Mouse (Mus musculus) thymus, adult 2 months (tissue): ENCODE data around the gene Zfp867. TPM values are rescaled to one million over a fixed set of nuclear protein-coding genes. Genes with fewer than 3 reads are reported as not detected.

Experiments used
- DNase-seq: peaks from one replicate; pipeline ENCODE4 v3.0.0; 2021
- H3K27ac ChIP-seq: fragments of 200-500 bp; 2 replicates; pipeline ENCODE4 v1.5.1; 2012; ENCODE audit warnings: low read length, control low read depth; ENCODE audit not compliant: control insufficient read depth, insufficient read depth
- H3K27me3 ChIP-seq: fragments of 200-500 bp; 2 replicates; pipeline ENCODE4 v1.6.1; 2012; ENCODE audit warnings: mild to moderate bottlenecking, low read length, moderate library complexity, mixed read lengths; ENCODE audit not compliant: control insufficient read depth, insufficient read depth
- H3K36me3 ChIP-seq: fragments of 200-500 bp; 2 replicates; pipeline ENCODE4 v1.6.1; 2012; ENCODE audit warnings: mild to moderate bottlenecking, low read length, moderate library complexity; ENCODE audit not compliant: control insufficient read depth, insufficient read depth
- H3K4me1 ChIP-seq: fragments of 200-500 bp; replicated peaks from 2 replicates; pipeline ENCODE4 v1.6.1; 2012; ENCODE audit warnings: low read length; ENCODE audit not compliant: control insufficient read depth, insufficient read depth
- H3K4me3 ChIP-seq: fragments of 200-500 bp; 2 replicates; pipeline ENCODE4 v1.5.1; 2012; ENCODE audit warnings: mild to moderate bottlenecking, low read length, control low read depth, moderate library complexity; ENCODE audit not compliant: control insufficient read depth, insufficient read depth
- CTCF ChIP-seq: fragments of 200-500 bp; IDR thresholded peaks from 2 replicates; pipeline ENCODE4 v1.5.1; 2012; ENCODE audit warnings: mild to moderate bottlenecking, control low read depth, low read length, moderate library complexity, borderline replicate concordance; ENCODE audit not compliant: control insufficient read depth, poor library complexity, insufficient read depth; ENCODE audit errors: extremely low read depth
- POLR2A ChIP-seq: fragments of 200-500 bp; IDR thresholded peaks from 2 replicates; pipeline ENCODE4 v1.6.1; 2012; ENCODE audit warnings: mild to moderate bottlenecking, low read length, control low read depth, moderate library complexity; ENCODE audit not compliant: control insufficient read depth, poor library complexity, insufficient read depth; ENCODE audit errors: extremely low read depth
- WGBS: fragments of 180-500 bp; shearing (Covaris S2); methylation state at CpG from one replicate; pipeline ENCODE4 v1.1.7; 2018; 5-methylcytosine and 5-hydroxymethylcytosine counted together
- polyA plus RNA-seq: library from polyadenylated mRNA; depleted of rRNA; stranded (reverse); fragments of >200 nt; gene quantifications from 2 replicates; pipeline ENCODE4 v1.2.3, GENCODE M21; 2012; rRNA removed

The Zfp867 gene
- polyA plus RNA-seq, 1 experiment = 0.50 TPM

GRCm38 (mm10) chr11:59412058-59412457, 60.2 kb downstream of the Zfp867 start:
- no peaks in the 10 kb centered on the region for H3K36me3 ChIP-seq
- H3K4me1 ChIP-seq = peaks cover 7% of the 10 kb centered on the region
- 90% methylated on average over 6 of the region's 6 CpGs for WGBS
- no peak for DNase-seq
- no peaks in the 10 kb centered on the region for H3K27me3 ChIP-seq
- H3K27ac ChIP-seq = no peak overlapping the region
- no peak overlapping the region for H3K4me3 ChIP-seq
- TF ChIP-seq POLR2A = no peak
- no peak for TF ChIP-seq CTCF

Other genes with a start within 250 kb of the Zfp867 start
- 503 and 561 TPM in 2 replicates for gene Arf1, start 244.2 kb downstream of the Zfp867 start, polyA plus RNA-seq
- gene Wnt3a, start 181.7 kb downstream of the Zfp867 start, polyA plus RNA-seq = 0.28 TPM in 1 of 2 replicates, not detected in the other
- gene Wnt9a, start 165.5 kb downstream of the Zfp867 start, polyA plus RNA-seq = 1.3 and 2.2 TPM in 2 replicates
- not detected in 2 replicates for gene Prss38, start 96.8 kb downstream of the Zfp867 start, polyA plus RNA-seq
- gene Jmjd4, start 22.4 kb downstream of the Zfp867 start, polyA plus RNA-seq = 16.4 and 16.9 TPM in 2 replicates
- 35.1 and 36.8 TPM in 2 replicates for gene Snap47, start 21.3 kb downstream of the Zfp867 start, polyA plus RNA-seq
- gene Zkscan17, start 54.3 kb upstream of the Zfp867 start, polyA plus RNA-seq = 15.9 and 21.1 TPM in 2 replicates
- 0.41 and 0.70 TPM in 2 replicates for gene Nlrp3, start 69.1 kb upstream of the Zfp867 start, polyA plus RNA-seq
- gene Olfr222, start 103.8 kb upstream of the Zfp867 start, polyA plus RNA-seq = 0.06 and 0.18 TPM in 2 replicates
- gene Olfr223, start 120.8 kb upstream of the Zfp867 start, polyA plus RNA-seq = not detected in 2 replicates
- 172 and 221 TPM in 2 replicates for gene Mprip, start 188.8 kb upstream of the Zfp867 start, polyA plus RNA-seq